Mouse (Mus musculus) thymus, postnatal 25 days (tissue): ENCODE measurements at regions not wholly inside any gene's neighbourhood (a gene's known extent, or its start where the extent isn't known, plus 50 kb on each side); places are given as distances from the start of the nearest gene placed in this dataset.

ENCODE experiments used
- DNase-seq: peaks from one replicate; pipeline ENCODE4 v3.0.0; 2022

- DNase-seq: no peak
These were observed 314.1 kb upstream of the Sptlc3 start for GRCm38 (mm10) chr2:139179641-139180040.

GRCm38 (mm10) chr2:139198281-139198680 lies 295.4 kb upstream of the Sptlc3 start:
- DNase-seq: no peak

GRCm38 (mm10) chr2:139207649-139208048 lies 286.1 kb upstream of the Sptlc3 start:
- no peak for DNase-seq

- no peak for DNase-seq
These were observed 272.8 kb upstream of the Sptlc3 start for GRCm38 (mm10) chr2:139220757-139221400.

GRCm38 (mm10) chr2:139230453-139230852 lies 263.3 kb upstream of the Sptlc3 start:
- no peak for DNase-seq

GRCm38 (mm10) chr2:139250138-139250537 lies 243.6 kb upstream of the Sptlc3 start:
- DNase-seq: no peak

- no peak for DNase-seq
These were observed 226.6 kb upstream of the Sptlc3 start for GRCm38 (mm10) chr2:139267119-139267518.

GRCm38 (mm10) chr2:139276581-139276980 lies 217.1 kb upstream of the Sptlc3 start:
- DNase-seq: no peak

GRCm38 (mm10) chr2:139277571-139277970 lies 216.1 kb upstream of the Sptlc3 start:
- DNase-seq: no peak

- no peak for DNase-seq
These were observed 212.7 kb upstream of the Sptlc3 start for GRCm38 (mm10) chr2:139281056-139281455.

GRCm38 (mm10) chr2:139284315-139284714 lies 209.4 kb upstream of the Sptlc3 start:
- no peak for DNase-seq

- no peak for DNase-seq
These were observed 207.3 kb upstream of the Sptlc3 start for GRCm38 (mm10) chr2:139286446-139286845.

- DNase-seq: no peak
These were observed 195.1 kb upstream of the Sptlc3 start for GRCm38 (mm10) chr2:139298541-139299152.

- DNase-seq: no peak
These were observed 182.3 kb upstream of the Sptlc3 start for GRCm38 (mm10) chr2:139311401-139311812.

- DNase-seq: no peak
These were observed 181.7 kb upstream of the Sptlc3 start for GRCm38 (mm10) chr2:139312053-139312452.

GRCm38 (mm10) chr2:139322509-139322908 lies 171.2 kb upstream of the Sptlc3 start:
- DNase-seq: no peak

- no peak for DNase-seq
These were observed 168.2 kb upstream of the Sptlc3 start for GRCm38 (mm10) chr2:139325501-139325900.

- no peak for DNase-seq
These were observed 159.0 kb upstream of the Sptlc3 start for GRCm38 (mm10) chr2:139334681-139335080.

- no peak for DNase-seq
These were observed 155.5 kb upstream of the Sptlc3 start for GRCm38 (mm10) chr2:139338240-139338639.

GRCm38 (mm10) chr2:139356280-139357010 lies 137.3 kb upstream of the Sptlc3 start:
- DNase-seq: no peak

GRCm38 (mm10) chr2:139362245-139362847 lies 131.4 kb upstream of the Sptlc3 start:
- DNase-seq: no peak

GRCm38 (mm10) chr2:139370070-139370469 lies 123.6 kb upstream of the Sptlc3 start:
- DNase-seq: no peak

GRCm38 (mm10) chr2:139380285-139380684 lies 113.4 kb upstream of the Sptlc3 start:
- DNase-seq: no peak

- DNase-seq: peak; percentile 18
These were observed 112.1 kb upstream of the Sptlc3 start for GRCm38 (mm10) chr2:139381628-139382027.
